Mouse (Mus musculus) c-Kit-positive CD71-negative TER-119-negative erythroid progenitor cells, embryonic 14.5 days (primary cell): ENCODE data around the gene Kctd7.

Experiments
- DNase-seq: peaks from one replicate; pipeline ENCODE4 v3.0.0-alpha.2; 2013; ENCODE audit warnings: low read depth

Kctd7 gene

DNA sequence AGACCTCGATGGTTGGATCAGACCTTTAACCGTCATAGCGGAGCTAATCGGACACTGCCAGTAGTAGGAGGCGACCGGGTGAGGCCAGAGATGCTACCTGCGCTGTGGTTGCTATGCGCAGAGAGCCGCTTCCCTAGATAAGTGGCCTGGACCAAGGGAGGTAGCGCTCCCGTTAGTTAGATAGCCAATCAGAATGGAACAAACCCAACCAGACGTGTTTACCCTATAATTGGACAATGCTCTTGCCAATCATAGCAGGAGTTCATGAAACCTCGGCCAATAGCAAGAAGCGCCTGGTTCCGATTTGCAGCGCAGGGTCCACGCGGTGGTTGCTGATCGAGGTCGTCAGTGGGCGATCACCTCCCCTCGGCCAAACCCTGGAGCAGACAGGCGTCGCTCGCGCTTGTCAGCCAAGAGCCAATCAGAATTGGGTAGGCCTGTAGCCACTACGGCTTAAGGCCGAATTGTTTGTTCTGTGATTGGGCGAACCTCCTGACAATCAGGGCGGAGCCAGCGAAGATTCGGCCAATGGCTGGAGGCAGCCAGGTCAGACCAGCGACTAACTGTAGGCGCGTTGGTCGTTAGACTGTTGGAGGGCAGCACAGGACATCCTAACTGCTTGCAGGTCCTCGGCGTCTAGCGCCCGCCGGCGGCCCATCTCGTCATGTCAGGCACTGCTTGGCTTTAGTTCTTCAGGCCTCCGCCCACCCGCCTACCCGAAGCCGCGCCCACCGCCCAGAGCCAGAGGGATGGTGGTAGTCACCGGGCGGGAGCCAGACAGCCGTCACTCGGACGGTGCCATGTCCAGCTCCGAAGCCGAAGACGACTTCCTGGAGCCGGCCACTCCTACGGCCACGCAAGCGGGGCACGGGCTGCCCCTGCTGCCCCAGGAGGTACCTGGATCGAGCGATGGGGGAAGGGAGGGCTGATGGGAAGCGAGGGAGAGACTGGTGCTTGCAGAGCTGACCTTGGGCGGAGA lies at the start of gene Kctd7:
Gene Kctd7 (plus strand): TSS at position 528 of the 979 bp plus-strand sequence.
- DNase-seq: peak; percentile 90

DNA sequence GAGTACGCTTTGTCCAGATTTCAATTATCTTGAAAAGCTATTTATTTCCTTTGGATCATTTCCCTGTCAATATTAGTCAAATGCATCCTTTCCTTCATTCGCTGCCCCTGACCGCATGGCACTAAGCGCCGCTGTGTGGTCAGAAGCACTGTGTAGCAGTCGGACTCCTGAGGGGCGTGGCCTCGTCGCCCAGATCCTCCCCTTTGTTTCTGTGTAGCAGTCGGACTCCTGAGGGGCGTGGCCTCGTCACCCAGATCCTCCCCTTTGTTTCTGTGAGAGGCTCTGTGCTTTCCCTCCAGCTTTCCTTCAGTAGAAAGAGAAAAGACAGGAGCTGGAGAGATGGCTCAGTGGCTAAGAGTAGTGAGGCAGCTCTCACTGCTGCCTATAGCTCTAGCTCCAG lies 47.9 kb upstream of the Kctd7 start:
- DNase-seq: no peak

DNA sequence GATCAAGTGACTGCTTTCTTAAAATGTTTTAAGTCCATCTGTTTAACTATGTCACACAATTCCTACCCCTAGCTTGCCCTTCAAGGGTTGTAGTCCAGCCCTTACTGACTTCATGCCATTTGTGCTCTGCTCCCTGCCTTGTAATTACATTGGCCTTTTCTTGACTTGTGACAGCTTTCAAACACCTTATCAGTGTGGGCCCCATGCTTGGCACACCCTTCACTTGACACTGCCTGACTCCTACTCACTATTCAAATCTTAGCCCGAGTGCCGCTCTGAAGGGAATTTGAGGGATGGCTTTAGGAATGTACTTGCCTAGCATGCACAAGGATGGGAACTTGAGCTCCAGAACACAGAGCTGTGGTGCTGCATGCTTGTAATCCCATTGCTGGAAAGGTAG lies 46.8 kb upstream of the Kctd7 start:
- no peak for DNase-seq

DNA sequence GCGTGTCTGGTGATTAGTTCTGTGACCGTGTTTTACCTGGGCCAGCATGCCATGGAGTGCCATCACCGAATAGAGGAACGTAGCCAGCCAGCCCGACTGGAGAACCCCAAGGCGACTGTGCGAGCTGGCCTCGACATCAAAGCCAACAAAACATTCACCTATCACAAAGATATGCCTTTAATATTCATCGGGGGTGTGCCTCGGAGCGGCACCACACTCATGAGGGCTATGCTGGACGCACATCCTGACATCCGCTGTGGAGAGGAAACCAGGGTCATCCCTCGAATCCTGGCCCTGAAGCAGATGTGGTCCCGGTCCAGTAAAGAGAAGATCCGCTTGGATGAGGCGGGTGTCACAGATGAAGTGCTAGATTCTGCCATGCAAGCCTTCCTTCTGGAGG lies 42.9 kb upstream of the Kctd7 start:
- DNase-seq: no peak

DNA sequence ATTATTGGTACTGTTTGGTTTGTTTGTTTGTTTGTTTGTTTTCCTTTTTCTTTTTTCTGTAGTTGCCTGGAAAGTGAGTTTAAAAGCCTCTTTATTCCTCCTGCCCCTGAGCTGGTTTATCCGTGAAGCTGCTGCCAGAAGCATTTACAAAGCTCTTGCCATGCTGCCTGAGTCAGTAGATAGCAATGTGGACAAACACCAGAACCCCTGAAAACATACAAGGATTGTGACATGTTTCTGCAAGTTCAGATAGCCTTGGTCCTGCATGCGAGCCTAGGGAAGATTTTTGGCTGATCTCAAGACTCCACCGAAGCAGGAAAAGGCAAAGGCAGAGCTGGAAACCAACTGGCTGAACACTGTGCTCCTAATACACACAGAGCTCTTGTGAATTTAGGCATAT lies 35.3 kb upstream of the Kctd7 start:
- no peak for DNase-seq

DNA sequence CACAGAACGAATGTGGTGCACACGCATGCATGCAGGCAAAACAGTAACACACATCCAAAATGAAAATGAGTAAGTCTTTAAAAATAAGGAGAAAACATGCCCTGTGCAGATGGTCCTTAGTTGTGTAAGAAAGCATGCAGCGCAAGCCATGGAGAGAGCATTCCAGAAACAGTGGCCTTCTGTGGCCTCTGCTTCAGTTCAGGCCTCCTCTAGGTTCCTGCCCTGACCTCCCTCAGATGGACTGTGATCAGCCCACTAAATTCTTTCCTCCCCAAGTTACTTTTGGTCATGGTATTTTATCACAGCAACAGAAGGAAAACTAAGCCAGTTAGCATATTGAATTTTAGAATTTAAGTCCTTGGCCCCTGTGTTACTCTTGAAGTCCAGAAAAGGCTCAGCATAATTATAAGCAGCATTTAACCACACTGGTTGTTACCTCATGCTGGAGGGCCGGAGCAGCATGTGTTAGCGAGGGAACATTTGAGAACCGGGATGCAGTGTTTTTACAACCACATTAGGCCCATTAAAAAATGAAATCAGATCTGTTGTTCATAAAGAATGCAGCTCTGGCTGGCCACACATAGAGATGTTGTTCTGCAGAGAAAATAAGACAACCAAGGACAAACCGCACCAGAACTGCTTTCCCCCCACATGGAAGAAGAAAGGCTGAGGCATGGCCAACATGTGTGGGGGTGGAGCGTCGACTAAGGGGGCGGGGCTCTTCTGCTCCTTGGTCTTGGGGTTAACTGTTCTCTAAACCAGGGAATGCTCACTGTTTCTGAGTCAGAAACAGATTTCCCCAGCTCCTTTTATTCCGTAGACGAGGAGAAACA lies 33.8 kb upstream of the Kctd7 start:
- DNase-seq: no peak

DNA sequence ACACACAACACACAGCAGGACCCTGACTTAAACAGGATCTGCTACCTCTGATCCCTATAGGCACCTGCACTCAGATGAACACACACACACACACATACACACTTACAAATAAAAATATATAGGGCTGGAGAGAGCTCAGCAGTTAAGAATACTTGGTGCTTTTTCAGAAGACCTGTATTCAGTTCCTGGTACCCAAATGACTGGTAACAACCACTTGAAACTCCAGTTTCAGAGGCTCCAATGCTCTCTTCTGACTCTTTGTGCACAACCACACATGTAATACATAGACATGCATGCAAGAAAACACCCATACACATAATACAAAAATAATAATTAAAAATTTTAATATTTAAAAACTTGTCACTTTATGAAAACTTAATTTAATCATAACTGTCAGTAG lies 32.0 kb upstream of the Kctd7 start:
- DNase-seq: no peak

DNA sequence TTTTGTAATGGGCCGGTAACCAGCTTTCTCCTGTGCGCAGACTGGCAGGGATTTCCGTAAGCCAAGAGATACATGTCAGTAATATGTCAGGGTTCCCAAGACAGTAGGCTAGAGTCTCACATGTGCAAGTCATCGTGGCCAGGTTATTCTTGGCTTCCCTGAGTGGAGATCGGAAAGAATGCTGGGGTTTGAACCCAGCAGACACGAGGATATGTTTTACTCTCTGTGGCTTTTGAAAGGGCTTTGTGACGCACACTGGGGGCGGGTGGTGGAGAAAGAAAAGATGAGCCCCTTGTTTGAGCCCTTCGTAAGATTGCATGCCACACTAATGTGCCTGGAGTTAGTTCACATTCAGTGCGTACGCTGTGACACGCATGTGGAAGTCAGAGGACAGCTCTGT lies 28.5 kb upstream of the Kctd7 start:
- no peak for DNase-seq

DNA sequence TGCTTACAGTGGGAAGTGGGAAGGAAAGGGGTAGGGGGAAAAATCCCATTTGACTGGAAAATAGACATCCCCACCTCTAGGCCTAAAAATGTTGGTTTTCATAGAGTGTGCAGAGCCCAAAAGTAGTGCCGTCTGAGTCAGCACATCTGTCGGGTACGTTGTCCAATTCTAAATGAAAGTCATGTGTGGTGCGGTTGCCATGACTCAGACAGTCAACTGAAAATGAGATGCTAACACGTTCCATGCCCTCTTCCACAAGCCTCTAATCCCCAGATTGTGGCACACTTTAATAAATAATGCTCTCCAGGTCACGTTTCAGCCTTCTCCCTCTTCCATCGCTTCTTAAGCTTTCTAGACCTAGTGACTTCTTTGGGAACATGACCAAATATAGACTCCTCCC lies 27.8 kb upstream of the Kctd7 start:
- no peak for DNase-seq

DNA sequence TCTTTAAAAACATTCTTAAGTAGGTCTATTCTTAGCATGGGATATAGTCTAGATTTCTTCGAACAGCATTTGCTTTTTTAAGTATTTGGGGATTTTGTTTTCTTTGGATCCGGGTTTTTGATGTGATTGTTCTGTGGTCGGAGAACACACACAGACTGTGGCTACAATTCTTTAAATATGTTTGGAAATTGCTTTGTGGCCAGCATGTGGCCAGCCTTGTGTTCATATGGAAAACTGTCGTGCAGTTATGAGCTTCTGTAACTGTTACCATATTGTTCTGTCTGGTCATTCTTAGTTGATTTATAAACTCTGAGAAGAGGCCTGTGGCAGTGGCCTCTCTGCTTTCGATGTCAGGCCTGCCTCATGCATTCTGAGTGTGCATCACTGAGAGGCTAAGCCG lies 26.7 kb upstream of the Kctd7 start:
- DNase-seq: no peak

DNA sequence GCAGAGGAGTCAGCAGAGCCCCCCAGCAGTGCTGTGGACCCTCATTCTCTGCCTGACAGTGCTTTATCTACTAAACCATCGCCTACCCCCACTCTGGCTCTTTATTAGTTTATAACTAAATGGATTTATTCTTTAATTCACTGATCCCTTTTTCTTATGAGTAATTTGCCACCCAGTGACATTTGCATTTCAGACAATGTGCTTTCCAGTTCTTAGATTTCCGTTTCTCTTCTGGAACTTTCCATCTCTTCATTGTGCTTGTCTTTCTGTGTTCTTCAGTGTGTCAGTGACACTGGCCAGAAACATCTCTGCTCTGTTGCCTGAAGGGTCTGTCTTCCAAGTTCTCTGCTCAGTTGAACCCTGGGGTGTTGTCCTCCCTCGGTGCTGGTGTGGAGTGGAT lies 25.4 kb upstream of the Kctd7 start:
- no peak for DNase-seq

DNA sequence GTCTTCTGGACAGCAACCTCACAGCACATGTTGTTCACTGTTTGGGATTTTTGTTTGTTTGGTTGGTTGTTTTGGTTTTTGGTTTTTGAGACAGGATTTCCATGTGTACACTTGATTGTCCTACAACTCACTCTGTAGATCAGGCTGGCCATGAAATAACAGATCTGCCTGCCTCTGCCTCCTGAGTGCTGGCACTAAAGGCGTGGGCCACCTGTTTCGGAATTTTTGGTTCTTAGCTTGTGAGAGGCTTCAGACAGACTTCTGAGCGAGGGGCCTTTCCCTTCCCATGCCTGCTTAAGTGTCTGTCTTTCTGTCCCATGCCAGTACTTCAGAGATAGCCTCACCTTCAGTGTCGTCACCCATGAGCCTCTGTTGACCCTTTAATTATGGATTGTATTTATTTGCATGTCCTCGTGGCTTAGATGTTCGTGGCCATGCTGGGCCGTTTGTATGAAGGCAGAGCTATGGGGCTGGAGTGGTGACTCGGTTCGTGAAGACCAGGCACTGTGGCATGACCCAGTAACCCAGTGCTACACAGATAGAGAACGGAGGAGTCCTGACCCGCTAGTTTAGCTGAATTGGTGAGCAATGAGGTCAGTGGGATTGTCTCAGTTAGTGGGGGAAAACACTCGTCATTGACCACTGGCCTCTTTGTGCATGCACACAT lies 24.5 kb upstream of the Kctd7 start:
- no peak for DNase-seq

DNA sequence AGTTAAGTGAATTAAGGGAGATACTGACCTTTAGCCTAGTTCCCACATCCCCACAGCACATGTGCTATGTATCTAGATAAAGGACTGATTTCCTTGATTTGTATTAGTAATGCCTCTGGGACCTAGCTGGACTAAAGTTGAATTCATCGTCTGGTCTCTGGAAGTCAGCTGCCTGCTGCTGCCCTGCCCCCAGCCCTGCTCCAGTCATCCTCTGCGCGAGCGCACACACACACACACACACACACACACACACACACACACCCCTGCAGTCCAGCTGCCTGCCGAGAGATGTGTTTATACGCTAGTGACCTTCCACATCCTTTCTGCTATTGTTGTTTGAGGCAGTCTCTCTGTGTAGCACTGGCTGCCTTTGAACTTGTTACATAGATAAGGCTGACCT lies 23.8 kb upstream of the Kctd7 start:
- DNase-seq: no peak

DNA sequence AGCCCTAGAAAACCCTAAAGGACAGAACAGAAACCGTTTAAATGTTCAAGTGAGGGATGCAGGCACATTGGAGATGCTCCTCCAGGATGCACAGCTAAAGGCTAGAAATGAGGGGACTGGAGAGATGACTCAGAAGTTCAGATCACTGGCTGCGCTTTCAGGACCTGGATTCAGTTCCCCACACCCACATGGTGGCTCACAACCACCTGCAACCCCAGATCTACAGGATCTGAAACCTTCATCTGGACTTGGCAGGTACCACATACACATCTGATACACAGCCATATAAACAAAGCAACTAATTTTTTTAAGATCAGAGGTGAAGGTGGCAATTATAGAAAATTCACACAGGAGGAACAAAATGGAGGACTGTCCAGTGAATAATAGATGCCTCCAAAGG lies 22.3 kb upstream of the Kctd7 start:
- DNase-seq: no peak

DNA sequence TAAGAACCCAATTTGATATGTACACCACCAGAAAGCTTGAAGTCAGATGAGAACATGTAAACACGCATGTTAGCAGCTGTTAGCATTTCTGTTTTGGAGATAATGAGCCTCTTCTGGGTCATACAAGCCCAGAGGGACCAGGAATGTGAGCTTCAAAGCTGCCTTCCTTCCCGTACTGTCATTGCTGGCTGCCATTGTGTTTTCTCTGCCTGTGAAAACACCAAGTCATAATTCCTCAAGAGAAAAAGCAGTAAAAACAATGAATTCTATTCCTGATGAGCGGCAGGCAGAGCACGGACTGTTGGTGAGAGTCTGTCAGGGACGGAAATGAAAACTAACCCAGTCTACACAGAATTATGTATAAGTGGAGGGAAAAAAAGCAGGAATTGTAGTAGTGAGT lies 20.4 kb upstream of the Kctd7 start:
- no peak for DNase-seq

DNA sequence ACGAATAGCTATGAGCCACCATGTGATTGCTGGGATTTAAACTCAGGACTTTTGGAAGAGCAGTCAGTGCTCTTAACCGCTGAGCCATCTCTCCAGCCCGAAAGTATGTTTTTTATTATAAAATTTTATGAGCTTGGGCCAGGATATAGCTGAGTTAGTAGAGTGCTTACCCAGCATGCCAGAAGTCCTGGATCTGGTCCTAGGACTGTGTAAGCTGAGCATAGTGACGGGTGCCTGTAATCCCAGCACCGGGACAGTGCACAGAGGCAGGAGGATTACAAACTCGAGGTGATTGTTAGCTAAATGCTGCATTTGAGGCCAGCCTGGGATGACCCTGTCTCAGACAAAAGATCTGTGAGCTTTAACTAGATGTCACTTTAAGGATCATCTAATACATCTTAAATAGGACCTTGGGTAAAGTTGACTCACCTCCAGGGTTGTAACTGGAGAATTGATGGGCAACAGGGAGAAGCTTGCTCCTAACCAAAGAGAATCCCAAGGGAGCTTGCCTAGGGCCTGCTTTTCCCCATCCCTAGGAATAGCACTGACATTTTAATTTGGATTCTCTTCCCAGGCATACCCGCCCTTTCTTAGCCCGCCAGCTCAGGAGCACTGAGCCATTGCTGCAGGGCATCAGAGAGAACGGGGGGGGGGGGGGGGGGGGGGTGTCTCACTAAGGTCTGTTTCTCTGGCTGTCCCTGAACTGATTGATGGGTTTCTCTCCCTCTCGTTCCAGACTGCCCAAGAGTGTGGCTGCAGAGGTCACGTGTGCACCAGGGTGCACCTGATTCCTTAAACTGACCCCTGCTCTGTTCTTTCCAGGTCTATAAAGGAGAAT lies 15.8 kb upstream of the Kctd7 start:
- DNase-seq: no peak

DNA sequence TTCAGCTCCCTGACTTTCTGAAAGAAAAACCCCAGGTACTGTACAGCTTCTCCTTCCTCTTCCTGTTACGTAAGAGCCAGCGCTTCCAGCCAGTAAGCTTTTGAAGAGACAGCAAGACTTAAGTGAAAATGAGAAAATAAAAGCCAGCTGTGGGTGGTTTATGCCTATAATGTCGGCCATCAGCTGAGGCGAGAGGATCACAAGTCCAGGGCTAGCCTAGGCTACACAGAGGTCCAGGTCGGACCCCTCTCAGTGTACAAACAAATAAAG lies 15.2 kb upstream of the Kctd7 start:
- DNase-seq: no peak

DNA sequence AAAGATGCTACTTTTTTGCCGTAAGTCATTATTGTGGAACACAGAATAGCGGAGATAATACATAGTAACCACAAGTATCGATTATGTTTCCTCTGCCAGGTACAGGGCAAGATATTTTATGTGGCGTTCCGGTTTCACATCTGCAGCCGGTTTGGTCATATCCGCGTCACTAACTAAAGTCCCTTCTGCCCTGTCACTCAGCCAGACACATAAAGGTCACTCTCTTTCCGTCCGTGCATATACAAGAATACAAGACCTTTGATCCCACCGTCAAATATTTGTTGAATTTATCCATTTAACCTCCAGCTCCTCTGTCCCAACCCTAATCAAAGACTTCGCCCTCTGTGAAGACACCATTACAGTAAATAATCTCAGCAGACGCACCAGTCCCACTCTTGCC lies 8.1 kb upstream of the Kctd7 start:
- no peak for DNase-seq

DNA sequence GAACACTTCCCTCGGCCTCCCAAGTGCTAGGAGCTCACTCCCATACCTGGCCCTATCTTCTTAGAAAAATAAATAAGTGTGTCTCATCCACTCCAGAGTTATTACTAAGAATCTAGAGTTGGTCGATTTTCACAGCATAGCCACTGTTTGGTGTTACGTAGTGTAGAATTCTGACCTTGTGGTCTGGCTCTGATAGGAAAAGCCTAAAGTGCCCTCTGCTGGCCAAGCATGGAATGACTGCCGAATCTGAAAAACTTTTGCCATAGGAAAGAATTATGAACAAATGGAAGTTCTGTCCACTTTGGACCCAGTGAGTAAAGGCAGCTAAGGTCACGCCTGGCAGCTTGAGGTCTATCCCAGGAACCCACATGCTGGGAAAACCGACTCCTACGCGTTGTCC lies 5.3 kb upstream of the Kctd7 start:
- peak; percentile 66 for DNase-seq

DNA sequence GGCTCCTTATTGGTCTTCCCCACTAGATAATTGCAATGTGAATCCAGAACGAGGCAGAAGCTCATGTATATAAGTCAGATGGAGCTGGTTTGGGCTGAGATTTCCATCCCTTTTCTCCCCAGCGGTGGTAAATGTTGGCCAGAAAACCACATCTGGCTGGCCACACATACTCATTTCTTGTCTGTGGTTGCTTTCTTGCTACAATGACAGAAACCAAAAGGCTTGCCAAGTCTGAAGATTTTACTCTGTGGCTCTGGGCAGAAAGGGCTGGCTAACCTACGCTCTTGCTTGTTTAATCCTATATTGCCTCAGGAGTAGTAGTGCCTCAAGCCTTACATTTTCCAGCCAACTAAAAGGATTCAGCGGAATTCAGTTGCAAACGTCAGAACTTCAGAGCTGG lies 3.5 kb upstream of the Kctd7 start:
- DNase-seq: no peak

DNA sequence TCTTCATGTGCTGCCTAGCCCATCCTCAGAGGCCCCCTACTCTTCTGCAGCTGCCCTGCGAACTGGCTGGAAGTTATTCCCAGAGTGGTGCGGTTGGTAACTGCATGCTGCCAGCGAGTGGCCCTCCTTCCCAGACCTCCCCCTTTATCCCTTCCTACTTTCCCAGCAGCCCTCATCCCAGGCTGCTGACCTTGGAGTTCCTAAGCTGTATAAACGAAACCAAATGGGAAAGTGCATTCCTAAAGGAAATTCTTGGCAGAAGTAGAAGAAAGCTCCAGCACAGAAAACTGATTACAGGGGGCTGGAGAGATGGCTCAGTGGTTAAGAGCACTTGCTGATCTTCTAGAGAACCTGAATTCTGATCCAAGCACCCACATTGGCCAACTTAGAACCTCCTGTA lies 2.6 kb upstream of the Kctd7 start:
- no peak for DNase-seq

DNA sequence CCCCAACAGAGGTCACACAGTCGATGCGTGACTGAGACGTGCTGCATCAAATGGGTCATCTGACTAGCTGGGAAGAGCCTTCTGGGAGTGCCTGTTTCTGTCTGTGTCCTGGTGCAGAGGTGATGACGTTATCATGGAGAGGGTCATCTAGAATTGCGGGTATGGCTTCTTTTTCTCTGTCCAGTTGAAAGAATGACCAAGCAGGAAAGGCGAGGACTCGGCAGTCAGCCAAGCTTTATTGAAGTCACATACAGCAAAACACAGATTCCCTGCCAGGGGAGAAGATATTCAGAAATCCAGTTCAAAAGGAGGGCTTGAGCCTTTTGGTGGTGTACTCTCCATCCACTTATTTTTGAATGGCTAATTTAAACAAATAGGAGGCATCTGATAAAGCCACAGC lies 1.6 kb upstream of the Kctd7 start:
- no peak for DNase-seq
